Mouse (Mus musculus) cerebellum, adult (tissue): ENCODE measurements around the gene Izumo1r.
"Not testable (repeated sequence)": the region's sequence is repeated elsewhere in the genome, so short reads cannot be mapped to it uniquely, and the experiment has no call there.

Source experiments
- ATAC-seq: cut with Nextera tagmentation; 2 replicates; pipeline ENCODE4 v1.9.2; 2017; ENCODE audit warnings: mild to moderate bottlenecking, moderate library complexity, mixed read lengths; ENCODE audit not compliant: insufficient number of reproducible peaks, low FRiP score, low TSS enrichment

Gene Izumo1r

GRCm38 (mm10) chr9:14907816-14908415 lies 4.2 kb upstream of the Izumo1r start:
- ATAC-seq = no peak

- no peak for ATAC-seq
Measured at GRCm38 (mm10) chr9:14905956-14906355, 2.2 kb upstream of the Izumo1r start.

- no peak for ATAC-seq
Measured at GRCm38 (mm10) chr9:14904741-14905475, 1.2 kb upstream of the Izumo1r start.

GRCm38 (mm10) chr9:14903006-14903405 lies 743 bp downstream of the Izumo1r start:
- no peak for ATAC-seq

- ATAC-seq = no peak
Measured at GRCm38 (mm10) chr9:14902416-14902815, 1.3 kb downstream of the Izumo1r start.

- ATAC-seq = no peak
Measured at GRCm38 (mm10) chr9:14901757-14902156, 2.0 kb downstream of the Izumo1r start.

GRCm38 (mm10) chr9:14897102-14897501 lies 6.6 kb downstream of the Izumo1r start:
- no peak for ATAC-seq

GRCm38 (mm10) chr9:14895237-14895835 lies 8.4 kb downstream of the Izumo1r start:
- ATAC-seq = no peak

- no peak for ATAC-seq
Measured at GRCm38 (mm10) chr9:14894628-14895027, 9.1 kb downstream of the Izumo1r start.

GRCm38 (mm10) chr9:14893388-14893787 lies 10.4 kb downstream of the Izumo1r start:
- ATAC-seq = no peak

GRCm38 (mm10) chr9:14891891-14892290 lies 11.9 kb downstream of the Izumo1r start:
- 0 out of 2 replicates have a peak, but pooled peaks have one; percentile 12 for ATAC-seq

- ATAC-seq = no peak
Measured at GRCm38 (mm10) chr9:14890699-14891098, 13.1 kb downstream of the Izumo1r start.

- no peak for ATAC-seq
Measured at GRCm38 (mm10) chr9:14888671-14889070, 15.1 kb downstream of the Izumo1r start.

GRCm38 (mm10) chr9:14887787-14888382 lies 15.9 kb downstream of the Izumo1r start:
- ATAC-seq = no peak

- no peak for ATAC-seq
Measured at GRCm38 (mm10) chr9:14885954-14886353, 17.8 kb downstream of the Izumo1r start.

- no peak for ATAC-seq
Measured at GRCm38 (mm10) chr9:14885151-14885550, 18.6 kb downstream of the Izumo1r start.

- no peak for ATAC-seq
Measured at GRCm38 (mm10) chr9:14884641-14885040, 19.1 kb downstream of the Izumo1r start.

GRCm38 (mm10) chr9:14876566-14876965 lies 27.2 kb downstream of the Izumo1r start:
- ATAC-seq = not testable (repeated sequence)

GRCm38 (mm10) chr9:14875743-14876507 lies 27.8 kb downstream of the Izumo1r start:
- no peak for ATAC-seq

GRCm38 (mm10) chr9:14872181-14872930 lies 31.4 kb downstream of the Izumo1r start:
- no peak for ATAC-seq
